Mouse (Mus musculus) layer of hippocampus, postnatal 25 days (tissue): Measurements from ENCODE around the gene Gtf3c2. TPM values are rescaled to one million over a fixed set of nuclear protein-coding genes. Genes with fewer than 3 reads are reported as not detected.
A peak's percentile ranks its signal among the peaks of the same experiment; 100 is the strongest.
"Not testable (repeated sequence)": the region's sequence is repeated elsewhere in the genome, so short reads cannot be mapped to it uniquely, and the experiment has no call there.

Source experiments
- DNase-seq, 2 experiments: peaks; one replicate each; pipeline ENCODE4 v3.0.0; 2022; ENCODE audit warnings: mixed read lengths in 2 of 2, low spot score in 1 of 2; ENCODE audit errors: extremely low spot score in 1 of 2
- total RNA-seq, 2 experiments: library from RNA; stranded (reverse); gene quantifications; 2 replicates each; pipeline ENCODE4 v1.2.3; 2021

Gene Gtf3c2
- total RNA-seq, result 10 to 100 TPM; 50.8 to 77.4 TPM

DNA sequence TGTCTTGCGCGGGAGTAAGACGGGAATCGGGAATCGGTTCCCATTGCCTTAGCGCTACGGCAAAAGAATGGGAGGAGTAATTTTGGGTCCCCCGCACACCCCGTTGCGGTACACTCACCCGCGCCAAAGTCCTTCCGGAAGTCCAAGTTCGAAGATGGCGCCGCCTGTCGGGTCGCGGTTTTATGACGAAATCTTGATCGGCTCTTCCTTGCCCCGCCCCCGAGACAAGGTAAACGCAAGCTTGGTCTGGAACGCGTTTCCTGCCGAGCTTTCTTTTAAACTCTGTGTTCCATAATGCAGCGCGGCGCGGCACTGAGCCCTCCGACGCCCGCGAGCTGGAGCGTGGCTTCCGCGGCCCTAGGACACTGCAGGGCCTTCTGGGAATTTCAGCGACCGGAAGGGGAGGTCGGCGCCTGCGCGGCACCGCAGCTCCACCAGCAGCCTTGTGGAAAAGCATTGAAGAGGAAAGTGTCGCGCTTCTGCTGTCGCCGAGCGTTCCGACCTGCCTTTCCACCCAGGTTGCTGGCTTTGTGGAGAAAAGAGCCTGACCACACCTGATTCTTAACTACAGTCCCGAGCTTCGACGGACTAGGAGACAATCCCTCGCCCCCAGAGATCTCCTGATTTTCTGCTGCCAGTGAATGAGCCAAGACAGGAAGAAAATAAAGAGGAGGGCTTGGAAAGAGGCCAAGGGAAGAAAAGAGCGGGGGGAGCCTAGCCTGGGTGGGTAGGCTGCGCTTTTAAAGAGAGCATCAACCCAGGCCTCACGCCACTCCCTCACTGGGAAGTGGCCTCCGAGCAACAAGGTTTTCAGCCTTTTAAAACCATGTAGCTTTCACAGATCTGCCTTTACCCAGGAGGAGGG lies at the start of gene Gtf3c2, which contains the start of gene Gm29609:
TSS of gene Gtf3c2 (minus strand) at position 379 of the 865 bp plus-strand sequence.
TSS of gene Gm29609 (minus strand) at position 146 of the 865 bp plus-strand sequence.
- peak; percentile 93 for DNase-seq

DNA sequence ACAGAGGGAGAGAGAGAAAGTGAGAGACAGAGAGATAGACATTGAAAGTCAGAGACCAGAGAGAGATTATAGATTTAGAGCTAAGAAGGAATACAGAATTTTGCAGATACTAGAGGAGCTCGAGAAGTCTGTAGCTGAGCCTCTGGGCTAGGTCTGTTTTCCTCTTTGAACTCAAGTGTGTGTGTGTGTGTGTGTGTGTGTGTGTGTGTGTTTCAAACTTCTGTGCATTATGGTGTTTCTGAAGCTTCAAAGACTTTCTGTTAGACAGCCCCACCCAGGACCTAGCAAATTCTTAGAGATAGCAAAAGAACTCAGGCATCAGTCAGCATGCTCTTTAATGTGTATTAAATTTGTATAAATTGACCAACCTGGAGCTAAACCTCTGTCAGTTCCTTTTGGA lies 46.7 kb upstream of the Gtf3c2 start:
- no peak for DNase-seq

- no peak for DNase-seq
These were observed 42.8 kb upstream of the Gtf3c2 start for GRCm38 (mm10) chr5:31222696-31223095.

DNA sequence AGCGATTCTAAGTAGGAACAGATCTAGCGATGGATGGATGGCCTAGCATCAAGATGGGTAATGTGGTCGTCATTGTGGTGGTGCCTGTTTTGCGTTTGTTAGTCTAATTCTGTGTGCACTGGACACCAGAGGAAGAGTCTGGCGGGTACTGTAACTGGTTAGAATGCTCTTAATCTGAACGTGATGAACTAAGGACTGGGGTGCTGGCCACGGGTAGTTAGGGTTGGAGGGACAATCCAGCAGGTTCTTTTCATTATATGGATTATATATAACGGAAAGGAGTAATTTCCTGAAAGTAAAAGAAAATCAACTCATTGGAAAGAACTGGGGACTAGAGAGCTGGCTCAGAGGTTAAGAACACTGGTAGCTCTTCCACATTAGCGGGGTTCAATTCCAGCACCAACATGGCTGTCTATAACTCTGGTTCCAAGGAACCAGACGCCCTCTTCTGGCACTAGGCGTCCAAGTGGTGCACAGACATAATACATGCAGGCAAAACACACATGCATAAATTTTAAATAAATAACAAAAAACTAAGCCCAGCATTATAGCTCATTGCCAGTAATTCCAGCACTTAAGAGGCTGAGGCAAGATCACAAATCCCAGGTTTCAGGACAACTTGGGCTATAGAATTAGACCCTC lies 41.5 kb upstream of the Gtf3c2 start:
- no peak for DNase-seq

- DNase-seq, result peak; percentile 92 to 94
These were observed 40.7 kb upstream of the Gtf3c2 start, which contains the start of gene Ppm1g for GRCm38 (mm10) chr5:31220448-31221303. Gene Ppm1g (minus strand): TSS chr5:31220687.

DNA sequence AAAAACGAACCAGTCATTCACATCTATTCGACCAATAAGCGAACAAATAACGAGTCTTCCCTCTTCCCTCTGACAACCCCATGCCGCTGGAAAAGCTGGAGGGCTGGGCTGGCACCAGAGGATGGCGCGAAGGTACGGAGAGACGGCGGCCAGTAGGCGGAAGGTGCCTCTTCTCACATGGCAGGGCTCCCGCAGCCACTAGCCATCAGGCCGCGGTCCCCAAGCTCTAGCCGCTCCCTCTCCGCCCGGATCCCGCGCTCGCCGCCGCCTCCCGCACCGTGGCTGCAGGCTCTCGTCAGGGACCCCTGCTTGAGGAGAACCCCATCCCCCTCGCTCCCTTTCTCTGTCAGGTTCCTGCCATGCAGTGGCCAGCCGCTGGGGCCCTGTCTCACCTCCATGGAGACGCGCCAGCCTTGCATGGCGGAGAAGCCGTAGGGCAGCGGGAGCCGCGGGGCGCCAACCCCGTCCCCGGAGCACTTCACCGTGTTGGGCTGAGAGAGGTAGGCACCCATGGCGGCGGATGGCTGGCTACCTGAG lies 40.0 kb upstream of the Gtf3c2 start:
- DNase-seq, result peak; percentile 27 to 44

GRCm38 (mm10) chr5:31219474-31219873 lies 39.5 kb upstream of the Gtf3c2 start:
- no peak for DNase-seq

- DNase-seq, result no peak
These were observed 39.1 kb upstream of the Gtf3c2 start for GRCm38 (mm10) chr5:31219070-31219469.

DNA sequence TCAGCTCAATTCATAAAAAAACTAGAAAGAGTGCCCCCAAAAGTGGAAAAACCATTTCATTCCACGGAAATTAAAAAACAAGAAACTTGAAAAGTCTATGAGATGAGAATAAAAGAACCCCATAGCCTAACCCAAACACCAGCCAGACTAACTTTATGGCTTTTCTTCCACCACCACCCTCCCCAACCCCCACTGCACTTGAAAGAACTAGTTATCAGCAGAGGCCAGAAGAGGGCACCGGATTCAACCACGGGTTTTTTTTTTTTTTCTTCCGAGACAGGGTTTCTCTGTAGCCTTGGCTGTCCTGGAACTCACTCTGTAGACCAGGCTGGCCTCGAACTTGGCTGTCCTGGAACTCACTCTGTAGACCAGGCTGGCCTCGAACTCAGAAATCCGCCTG lies 38.4 kb upstream of the Gtf3c2 start:
- DNase-seq, result no peak

- not testable (repeated sequence) for DNase-seq
These were observed 36.6 kb upstream of the Gtf3c2 start for GRCm38 (mm10) chr5:31216554-31216953.

GRCm38 (mm10) chr5:31204421-31204820 lies 24.5 kb upstream of the Gtf3c2 start:
- no peak for DNase-seq

GRCm38 (mm10) chr5:31203866-31204265 lies 23.9 kb upstream of the Gtf3c2 start:
- no peak for DNase-seq

DNA sequence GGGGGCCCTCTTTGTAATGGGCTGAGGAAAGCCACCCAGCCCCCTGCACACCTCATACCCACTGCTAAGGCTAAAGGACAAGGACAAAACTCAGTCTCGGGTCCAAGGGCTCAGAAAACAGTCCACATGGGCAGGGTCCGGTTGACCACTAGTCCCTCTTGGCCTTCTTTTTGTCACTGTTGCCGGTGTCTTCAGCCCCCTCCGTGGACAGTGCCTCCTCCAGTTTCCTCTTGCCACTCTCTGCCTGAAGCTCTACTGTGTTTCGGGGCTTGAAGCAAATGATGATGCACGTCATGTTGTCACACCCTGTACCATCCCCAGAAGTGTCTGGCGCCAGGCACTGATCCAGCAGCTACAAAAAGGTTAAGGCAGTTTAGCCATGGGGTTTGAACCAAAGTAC lies 23.0 kb upstream of the Gtf3c2 start:
- DNase-seq, result no peak

DNA sequence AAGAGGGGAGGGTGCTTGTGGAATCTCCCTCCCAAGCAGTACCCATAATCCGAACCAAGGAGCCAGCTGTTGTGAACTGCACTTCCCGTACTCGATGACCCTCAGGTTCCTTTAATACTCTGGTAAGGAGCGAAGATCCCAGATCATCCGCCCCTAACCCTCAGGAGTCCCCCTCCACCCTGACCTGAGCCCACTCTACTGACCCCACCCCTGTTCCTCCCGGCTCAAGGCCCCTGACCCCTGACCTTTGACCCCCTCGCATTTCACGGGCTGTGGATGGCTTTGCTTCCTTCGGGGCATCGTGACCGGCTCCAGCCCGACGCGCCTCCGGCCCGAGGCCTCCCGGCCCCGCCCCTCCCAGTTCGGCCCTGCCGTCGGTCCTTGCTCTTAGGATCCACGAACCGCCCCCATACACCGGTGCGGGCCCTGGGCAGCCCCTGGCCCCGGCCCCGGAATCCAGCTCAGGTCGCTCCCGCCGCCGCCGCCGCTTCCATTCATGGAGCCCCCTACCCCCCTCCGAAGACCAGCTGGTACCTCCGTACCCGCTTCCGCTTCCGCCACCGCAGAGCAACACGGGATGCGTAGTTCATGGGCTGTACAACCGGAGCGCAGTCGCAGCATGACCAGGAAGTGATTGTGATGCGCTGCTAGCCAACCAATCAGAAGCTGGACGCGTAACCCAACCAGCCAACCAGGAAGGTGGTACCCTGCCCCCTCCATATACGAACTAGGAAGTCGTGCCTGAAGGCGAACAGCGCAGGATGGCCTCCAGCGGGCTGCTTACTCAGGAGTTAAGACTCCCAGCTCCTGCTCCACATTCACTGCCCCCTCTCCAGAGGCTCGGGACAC lies 22.0 kb upstream of the Gtf3c2 start, which contains the start of gene Zfp513:
TSS of gene Zfp513 (minus strand) at position 562 of the 849 bp plus-strand sequence.
- peak; percentile 86 for DNase-seq

- no peak for DNase-seq
These were observed 21.2 kb upstream of the Gtf3c2 start for GRCm38 (mm10) chr5:31201042-31201741.

GRCm38 (mm10) chr5:31200327-31200768 lies 20.4 kb upstream of the Gtf3c2 start:
- DNase-seq, result peak in 1 of 2 experiments; percentile 23

- peak in 1 of 2 experiments; percentile 17 for DNase-seq
These were observed 19.9 kb upstream of the Gtf3c2 start for GRCm38 (mm10) chr5:31199893-31200292.

DNA sequence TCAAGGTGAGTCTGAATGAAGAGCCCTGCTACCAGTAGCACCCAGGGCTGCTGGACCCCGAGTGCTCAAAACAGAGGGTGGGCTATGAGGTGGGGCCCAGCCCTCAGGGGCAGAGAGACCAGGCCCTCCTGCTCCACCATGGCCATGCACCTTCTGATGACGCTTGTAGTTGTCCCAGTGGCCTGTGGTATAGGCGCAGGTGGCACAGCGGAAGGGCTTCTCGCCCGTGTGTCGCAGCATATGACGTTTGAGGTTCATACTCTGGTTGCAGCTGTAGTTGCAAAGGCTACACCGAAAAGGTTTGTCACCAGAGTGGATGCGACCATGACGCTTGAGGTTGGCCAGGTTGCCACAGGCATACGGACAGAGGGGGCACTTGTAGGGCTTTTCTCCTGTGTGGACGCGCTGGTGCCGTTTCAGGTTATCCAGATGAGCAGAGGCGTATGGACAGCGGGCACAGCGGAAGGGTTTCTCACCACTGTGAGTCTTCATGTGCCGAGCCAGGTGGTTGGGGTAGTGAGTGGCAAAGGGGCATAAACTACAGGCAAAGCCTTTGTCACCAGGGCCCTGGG lies 19.5 kb upstream of the Gtf3c2 start:
- DNase-seq, result no peak
